24 mouse cellular contexts compared by ENCODE assay signal in genomic region chr5:100863091-100863490, GRCm38 (mm10).
"Had no signal": no experiment of that assay in that cellular context is flagged by ENCODE, and none has a peak within 500 bp of the region (broad histone marks: within the 10 kb centered on the region; RNA-seq: fewer than 3 reads in every experiment).

No protein-coding gene starts in this region.

- H3K9me3 ChIP-seq: heart, embryonic 13.5 days; heart, embryonic 15.5 days; hindbrain, embryonic 13.5 days; hindbrain, embryonic 15.5 days; kidney, embryonic 15.5 days; limb, embryonic 13.5 days; limb, embryonic 15.5 days; liver, embryonic 12.5 days had no signal

- H3K4me1 ChIP-seq: hindbrain, embryonic 13.5 days; hindbrain, embryonic 15.5 days; limb, embryonic 13.5 days; limb, embryonic 15.5 days had no signal

- H3K36me3 ChIP-seq: heart, embryonic 13.5 days; heart, embryonic 15.5 days; hindbrain, embryonic 13.5 days; hindbrain, embryonic 15.5 days; kidney, embryonic 15.5 days; limb, embryonic 13.5 days; limb, embryonic 15.5 days; liver, embryonic 12.5 days had no signal

- H3K27me3 ChIP-seq: heart, embryonic 13.5 days; heart, embryonic 15.5 days; hindbrain, embryonic 13.5 days; hindbrain, embryonic 15.5 days; kidney, embryonic 15.5 days; limb, embryonic 13.5 days; limb, embryonic 15.5 days; liver, embryonic 12.5 days had no signal

- H3K27ac ChIP-seq: heart, adult 2 months; heart, embryonic 13.5 days; heart, embryonic 15.5 days; hindbrain, embryonic 13.5 days; hindbrain, embryonic 15.5 days; hindbrain, postnatal 0 days; kidney, embryonic 15.5 days; kidney, postnatal 0 days; left cerebral cortex, adult 2 months; limb, embryonic 13.5 days; limb, embryonic 15.5 days; liver, embryonic 12.5 days; liver, embryonic 14.5 days had no signal

- DNase-seq: gastrocnemius, postnatal 14 days; gastrocnemius, postnatal 36 days; heart, adult 11 months; heart, adult 2 months; heart, postnatal 14 days; heart, postnatal 36 days; kidney, adult 11 months; kidney, adult 2 months; kidney, adult 9 months; kidney, postnatal 14 days; kidney, postnatal 36 days; left cerebral cortex, postnatal 4 days had no signal

- H3K4me3 ChIP-seq: heart, adult 2 months; heart, embryonic 13.5 days; heart, embryonic 15.5 days; hindbrain, embryonic 13.5 days; hindbrain, embryonic 15.5 days; kidney, embryonic 15.5 days; left cerebral cortex, adult 2 months; limb, embryonic 13.5 days; limb, embryonic 15.5 days; liver, embryonic 12.5 days had no signal

- H3K9ac ChIP-seq: heart, embryonic 13.5 days; heart, embryonic 15.5 days; hindbrain, embryonic 13.5 days; hindbrain, embryonic 15.5 days; kidney, embryonic 15.5 days; limb, embryonic 13.5 days; limb, embryonic 15.5 days; liver, embryonic 12.5 days; liver, embryonic 14.5 days had no signal
